ENCODE assay signal across 8 mouse cellular contexts in the genomic region with DNA sequence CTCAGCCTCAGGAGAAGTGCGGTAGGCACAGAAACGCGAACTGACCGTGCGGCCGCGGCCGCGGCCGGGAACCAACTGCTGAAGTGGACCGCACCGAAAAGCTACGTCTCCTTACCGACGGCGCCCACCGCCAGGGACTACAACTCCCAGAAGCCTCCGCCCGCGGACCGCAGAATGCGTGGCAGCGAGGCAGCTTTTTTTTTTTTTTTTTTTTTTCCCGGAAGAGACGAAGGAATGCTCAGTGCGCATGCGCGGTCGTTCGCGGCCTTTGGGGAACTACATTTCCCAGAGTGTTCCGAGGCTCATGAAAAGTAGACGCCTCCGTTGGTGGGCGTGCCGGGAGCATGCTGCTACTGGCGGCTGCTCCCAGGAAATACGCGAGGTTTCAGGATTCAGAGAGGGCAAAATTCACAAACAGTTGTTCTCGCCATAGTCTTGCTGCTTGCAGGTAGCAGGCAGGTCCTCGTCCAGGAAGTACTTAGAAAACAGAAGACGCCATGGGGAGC. TPM values are rescaled to one million over a fixed set of nuclear protein-coding genes. Genes with fewer than 3 reads are reported as not detected.
DNase-seq lines count a peak whose midpoint lies in the region; ATAC-seq and TF ChIP-seq lines count a peak whose summit lies in the region.

A gene (minus strand): TSS at position 141 of the 506 bp plus-strand sequence.

- ATAC-seq in Patski = peak; percentile 97
- peak; percentile 96 for ATAC-seq in hindbrain, embryonic 13.5 days (ENCODE audit: low FRiP score)

- H3K4me1 ChIP-seq in hindbrain, embryonic 13.5 days (replicated peaks) = peaks cover 13% of the 10 kb centered on the region

- TF ChIP-seq CTCF in Patski (IDR thresholded peaks at IDR 0.05) = no peak

- POLR2A ChIA-PET in Patski (lab: Charles Lee) = interaction anchor here (0.7 kb wide), 2 partner anchors 10 to 123 kb away, joined by 3 to 7 read pairs; no protein-coding TSS in a partner anchor

- CTCF ChIA-PET in Patski (lab: Charles Lee) = interaction anchor here (0.9 to 1.4 kb wide), 2 partner anchors 63 to 86 kb away, joined by 3 read pairs; no protein-coding TSS in a partner anchor

- peak within 1 kb of the TSS; percentile 88 for H3K4me3 ChIP-seq in hindbrain, embryonic 13.5 days

- peak within 1 kb of the TSS; percentile 89 for H3K9ac ChIP-seq in hindbrain, embryonic 13.5 days

- no peaks in the 10 kb centered on the region for H3K27me3 ChIP-seq in Patski
- no peaks in the 10 kb centered on the region for H3K27me3 ChIP-seq in hindbrain, embryonic 13.5 days

- in situ Hi-C loops in Patski (cut with MboI; ENCODE audit: low pct_unique_long_range_greater_than_20kb) = loop anchor here (5.0 kb wide), 1 partner anchor 88 kb away; a partner anchor contains a TSS

- peaks cover 5% of the 10 kb centered on the region for H3K36me3 ChIP-seq in hindbrain, embryonic 13.5 days

- WGBS in hindbrain, embryonic 13.5 days = under 1% methylated on average over 42 of the region's 42 CpGs

- no peaks in the 10 kb centered on the region for H3K9me3 ChIP-seq in hindbrain, embryonic 13.5 days

- peak; percentile 99 for DNase-seq in Patski (ENCODE audit: low read depth, low spot score)
- peak; percentile 99 for DNase-seq in cerebellum, postnatal 14 days
- peak; percentile 92 to 94 for DNase-seq in frontal cortex, postnatal 14 days (ENCODE audit: low spot score in 2 of 2)
- peak; percentile 90 to 95 for DNase-seq in layer of hippocampus, postnatal 25 days (ENCODE audit: extremely low spot score in 1 of 2, low spot score in 1 of 2)
- peak; percentile 97 for DNase-seq in lung, postnatal 25 days (ENCODE audit: low spot score)
- DNase-seq in retina, embryonic 14.5 days (ENCODE audit: low spot score) = peak; percentile 99
- DNase-seq in thymus, postnatal 4 days = peak; percentile 98

- peak within 1 kb of the TSS; percentile 89 for H3K4me2 ChIP-seq in hindbrain, embryonic 13.5 days

- peak within 1 kb of the TSS; percentile 80 for H3K27ac ChIP-seq in hindbrain, embryonic 13.5 days

RNA-seq across cellular contexts. Expression of the gene that starts here (rescaled TPM):
- 37.5 TPM for polyA plus RNA-seq in Patski (2021)
- polyA plus RNA-seq in hindbrain, embryonic 13.5 days (2015; fragmentation: Nextera tagmentation; extraction: Ambion mirVana) = 14.5 and 15.6 TPM in 2 replicates
- 10 to 100 TPM; 12.2 to 18.5 TPM for total RNA-seq in layer of hippocampus, postnatal 25 days (2021)

Comparison
In these comparisons a context has a peak if more than half of its experiments do, and no peak if none do; other contexts are left out.
1. Peak in every context shown above with its lines: DNase-seq, ATAC-seq, H3K4me3 ChIP-seq and H3K27ac ChIP-seq.